ENCODE assay signal across 9 mouse cellular contexts in genomic region chr4:129782857-129783331, GRCm38 (mm10). TPM values are rescaled to one million over a fixed set of nuclear protein-coding genes. Genes with fewer than 3 reads are reported as not detected.
DNase-seq lines count a peak whose midpoint lies in the region; ATAC-seq and TF ChIP-seq lines count a peak whose summit lies in the region.
"Had no signal": no experiment of that assay in that cellular context is flagged by ENCODE, and none has a peak within 500 bp of the region (broad histone marks: within the 10 kb centered on the region; RNA-seq: fewer than 3 reads in every experiment).

No protein-coding gene starts in this region.

- TF ChIP-seq POLR2A in heart, adult 2 months (IDR thresholded peaks at IDR 0.05; ENCODE audit: insufficient read depth, low read depth, low read length): no peak

- no peak for TF ChIP-seq CTCF in heart, adult 2 months (IDR thresholded peaks at IDR 0.05)

- no peak overlapping the region for H3K9ac ChIP-seq in heart, embryonic 15.5 days
- H3K9ac ChIP-seq in heart, adult 2 months (ENCODE audit: low read depth, low read length): no peak overlapping the region
- no peak overlapping the region for H3K9ac ChIP-seq in heart, embryonic 16.5 days (ENCODE audit: low read length)
- H3K9ac ChIP-seq in midbrain, embryonic 12.5 days (replicated peaks): no peak overlapping the region

- ATAC-seq in heart, embryonic 15.5 days (replicated peaks; ENCODE audit: insufficient number of reproducible peaks, insufficient read depth, low FRiP score, low read depth): no peak
- peak; percentile 33; the same call in 1 of the 2 replicates for ATAC-seq in heart, embryonic 16.5 days (replicated peaks; ENCODE audit: extremely low read depth, insufficient read depth, low FRiP score)
- ATAC-seq in midbrain, embryonic 12.5 days (ENCODE audit: low FRiP score, low read depth): no peak

- no peak for DNase-seq in heart, adult 2 months
- peak; percentile 63 for DNase-seq in adipocyte (ENCODE audit: low spot score)
- DNase-seq in urinary bladder, adult 2 months (ENCODE audit: low spot score): no peak
- DNase-seq in left cerebral cortex, adult 8-10 months (ENCODE audit: low spot score in 2 of 2): no peak
- DNase-seq in ovary, adult 18-20 months (ENCODE audit: low spot score): no peak

- intact Hi-C loops in heart, adult 2 months (cut with DNase I): loop anchor here (10.0 kb wide), 1 partner anchor 302 kb away; no protein-coding TSS in a partner anchor

- peak overlapping the region; percentile 46; the same call in 1 of the 2 replicates for H3K27ac ChIP-seq in heart, embryonic 15.5 days
- H3K27ac ChIP-seq in heart, adult 2 months: no peak overlapping the region
- peak overlapping the region; percentile 70; the same call in 1 of the 2 replicates for H3K27ac ChIP-seq in heart, embryonic 16.5 days (ENCODE audit: low read length)
- 0 out of 2 replicates have a peak overlapping the region, but pooled peaks have one; percentile 20 for H3K27ac ChIP-seq in midbrain, embryonic 12.5 days (replicated peaks)

- no peaks in the 10 kb centered on the region for H3K9me3 ChIP-seq in heart, embryonic 15.5 days (replicated peaks)
- no peaks in the 10 kb centered on the region for H3K9me3 ChIP-seq in heart, embryonic 16.5 days (replicated peaks; ENCODE audit: control insufficient read depth, low read length)
- no peaks in the 10 kb centered on the region for H3K9me3 ChIP-seq in midbrain, embryonic 12.5 days
- H3K9me3 ChIP-seq: G1E had no signal

- peaks cover 15% of the 10 kb centered on the region for H3K4me1 ChIP-seq in heart, embryonic 15.5 days (replicated peaks)
- peaks cover 3% of the 10 kb centered on the region for H3K4me1 ChIP-seq in heart, adult 2 months (ENCODE audit: control insufficient read depth, insufficient read depth, low read length)
- peaks cover 15% of the 10 kb centered on the region for H3K4me1 ChIP-seq in heart, embryonic 16.5 days (ENCODE audit: control insufficient read depth, insufficient read depth, low read length)
- peaks cover 12% of the 10 kb centered on the region for H3K4me1 ChIP-seq in midbrain, embryonic 12.5 days

- H3K4me2 ChIP-seq in heart, embryonic 15.5 days: no peak overlapping the region
- H3K4me2 ChIP-seq in heart, embryonic 16.5 days (ENCODE audit: low read depth, low read length): no peak overlapping the region
- no peak overlapping the region for H3K4me2 ChIP-seq in midbrain, embryonic 12.5 days (replicated peaks)

- H3K4me3 ChIP-seq in heart, embryonic 15.5 days: no peak overlapping the region
- no peak overlapping the region for H3K4me3 ChIP-seq in heart, adult 2 months
- H3K4me3 ChIP-seq in heart, embryonic 16.5 days (ENCODE audit: low read length): no peak overlapping the region
- H3K4me3 ChIP-seq in midbrain, embryonic 12.5 days: no peak overlapping the region

- no peaks in the 10 kb centered on the region for H3K36me3 ChIP-seq in heart, embryonic 15.5 days
- H3K36me3 ChIP-seq in heart, adult 2 months (ENCODE audit: control insufficient read depth, insufficient read depth, low read length): no peaks in the 10 kb centered on the region
- H3K36me3 ChIP-seq in heart, embryonic 16.5 days (ENCODE audit: control insufficient read depth, insufficient read depth): no peaks in the 10 kb centered on the region
- no peaks in the 10 kb centered on the region for H3K36me3 ChIP-seq in midbrain, embryonic 12.5 days
- H3K36me3 ChIP-seq: G1E had no signal

- 45% methylated on average over 3 of the region's 3 CpGs for WGBS in heart, embryonic 15.5 days
- 53% methylated on average over 3 of the region's 3 CpGs for WGBS in heart, adult 2 months
- 42% methylated on average over 3 of the region's 3 CpGs for WGBS in heart, embryonic 16.5 days
- WGBS in midbrain, embryonic 12.5 days: 58% methylated on average over 3 of the region's 3 CpGs

- TF ChIP-seq EP300 in heart, adult 2 months (IDR thresholded peaks at IDR 0.05; ENCODE audit: insufficient read depth, low read depth, low read length): no peak

- H3K27me3 ChIP-seq in heart, embryonic 15.5 days: no peaks in the 10 kb centered on the region
- H3K27me3 ChIP-seq in heart, adult 2 months (ENCODE audit: control insufficient read depth, insufficient read depth, low read length): no peaks in the 10 kb centered on the region
- no peaks in the 10 kb centered on the region for H3K27me3 ChIP-seq in heart, embryonic 16.5 days (ENCODE audit: control insufficient read depth, insufficient read depth, low read length)
- H3K27me3 ChIP-seq in midbrain, embryonic 12.5 days: no peaks in the 10 kb centered on the region

- H3K79me2 ChIP-seq in heart, adult 2 months (replicated peaks; ENCODE audit: control insufficient read depth, insufficient read depth, low read length): no peaks in the 10 kb centered on the region

RNA-seq across cellular contexts. Expression of gene Ptp4a2, which starts 28.1 kb away (rescaled TPM):
- polyA plus RNA-seq in heart, embryonic 15.5 days (2015; fragmentation: Nextera tagmentation; extraction: Ambion mirVana): 347 and 442 TPM in 2 replicates
- total RNA-seq in heart, adult 2 months (2021): 100 to 1,000 TPM; 194 to 199 TPM
- polyA plus RNA-seq in heart, adult 2 months (2012; rRNA removed): 51.6 and 110 TPM in 2 replicates
- polyA plus RNA-seq in heart, embryonic 16.5 days (2015; fragmentation: Nextera tagmentation; extraction: Ambion mirVana): 352 and 364 TPM in 2 replicates
- 345 and 375 TPM in 2 replicates for polyA plus RNA-seq in midbrain, embryonic 12.5 days (2016; fragmentation: Nextera tagmentation; extraction: Ambion mirVana)
- polyA plus RNA-seq in urinary bladder, adult 2 months (2012; rRNA removed): 121 and 139 TPM in 2 replicates
- total RNA-seq in left cerebral cortex, adult 8-10 months (2022): 100 to 1,000 TPM; 128 to 154 (median 142) TPM

RNA-seq across cellular contexts. Expression of gene Khdrbs1, which starts 40.8 kb away (rescaled TPM):
- 64.8 and 73.1 TPM in 2 replicates for polyA plus RNA-seq in heart, embryonic 15.5 days (2015; fragmentation: Nextera tagmentation; extraction: Ambion mirVana)
- total RNA-seq in heart, adult 2 months (2021): 10 to 100 TPM; 38.1 to 41.7 TPM
- 11.4 and 11.7 TPM in 2 replicates for polyA plus RNA-seq in heart, adult 2 months (2012; rRNA removed)
- polyA plus RNA-seq in heart, embryonic 16.5 days (2015; fragmentation: Nextera tagmentation; extraction: Ambion mirVana): 63.4 and 65.8 TPM in 2 replicates
- 224 and 239 TPM in 2 replicates for polyA plus RNA-seq in midbrain, embryonic 12.5 days (2016; fragmentation: Nextera tagmentation; extraction: Ambion mirVana)
- 21.7 and 39.0 TPM in 2 replicates for polyA plus RNA-seq in urinary bladder, adult 2 months (2012; rRNA removed)
- 10 to 100 TPM; 89.9 to 93.5 (median 91.2) TPM for total RNA-seq in left cerebral cortex, adult 8-10 months (2022)
